Mouse (Mus musculus) layer of hippocampus, postnatal 36 days (tissue): ENCODE data around the gene Sfr1. TPM values are rescaled to one million over a fixed set of nuclear protein-coding genes. Genes with fewer than 3 reads are reported as not detected.

Experiments used
- DNase-seq, 2 experiments: peaks; one replicate each; pipeline ENCODE4 v3.0.0; 2022
- total RNA-seq, 2 experiments: library from RNA; stranded (reverse); gene quantifications; 2 replicates each; pipeline ENCODE4 v1.2.3; 2021

Sfr1 gene
- total RNA-seq, result 100 to 1,000 TPM in 1 of 2 experiments, 10 to 100 TPM in 1; 99.1 to 105 TPM

DNA sequence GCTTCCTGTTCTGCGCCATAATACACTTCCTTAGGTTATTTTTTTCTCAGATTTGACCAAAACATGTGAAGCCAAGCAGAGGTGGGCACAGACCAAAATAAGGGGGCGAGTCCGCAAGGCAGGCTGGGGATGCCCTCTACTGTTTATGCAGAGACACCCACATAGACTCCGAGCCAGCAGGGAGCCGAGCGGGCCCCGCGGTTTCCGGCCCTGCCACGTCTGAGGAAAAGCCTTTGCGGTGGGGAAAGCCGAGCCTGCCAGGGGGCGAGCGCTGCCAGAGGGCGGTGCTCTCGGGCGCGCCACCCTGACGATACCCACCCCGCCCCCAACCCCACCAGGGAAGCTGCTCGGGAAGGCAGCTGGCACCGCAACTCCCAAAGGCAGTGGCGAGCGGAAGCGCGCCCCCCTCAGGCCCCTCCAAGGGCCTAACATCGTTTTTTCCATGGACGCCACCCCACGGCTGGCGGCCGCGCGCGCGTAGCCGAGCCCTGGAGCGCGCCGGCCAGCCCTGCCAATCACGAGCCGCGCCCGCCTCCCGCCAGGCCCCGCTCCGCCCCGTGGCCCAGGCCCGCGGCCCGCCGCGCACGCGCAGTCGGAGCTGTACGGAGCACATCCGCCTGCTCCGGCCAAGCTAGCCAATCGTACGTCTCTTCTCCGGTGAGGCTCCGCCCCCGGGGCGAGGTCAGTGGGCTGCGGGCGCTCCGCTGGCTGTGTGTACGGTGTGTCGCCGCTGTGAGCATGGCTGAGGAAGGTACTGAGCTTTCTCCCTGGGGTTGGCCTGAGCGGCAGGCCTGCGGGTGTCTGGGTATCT, at the start of gene Sfr1:
Sfr1 (plus strand) TSS at position 612 of the 811 bp plus-strand sequence.
- DNase-seq, result peak; percentile 99

DNA sequence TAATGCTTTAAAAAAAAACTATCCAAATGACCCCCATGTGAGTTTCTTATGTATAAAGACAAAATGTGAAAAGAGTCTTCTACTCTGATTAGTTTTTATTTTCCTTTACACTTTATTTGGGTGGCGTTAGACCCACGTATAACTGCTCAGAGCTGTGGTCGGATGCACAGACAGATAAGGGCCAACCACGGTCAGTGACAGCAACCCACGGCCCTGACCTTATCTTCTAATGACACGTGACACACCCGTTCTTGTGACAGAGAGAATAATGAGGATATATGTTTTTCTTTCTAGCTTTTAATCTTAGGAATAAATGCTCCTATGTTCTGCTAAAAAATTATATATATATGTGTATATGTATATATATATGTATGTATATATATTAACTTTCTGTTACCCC, 41.9 kb upstream of the Sfr1 start:
- no peak for DNase-seq

DNA sequence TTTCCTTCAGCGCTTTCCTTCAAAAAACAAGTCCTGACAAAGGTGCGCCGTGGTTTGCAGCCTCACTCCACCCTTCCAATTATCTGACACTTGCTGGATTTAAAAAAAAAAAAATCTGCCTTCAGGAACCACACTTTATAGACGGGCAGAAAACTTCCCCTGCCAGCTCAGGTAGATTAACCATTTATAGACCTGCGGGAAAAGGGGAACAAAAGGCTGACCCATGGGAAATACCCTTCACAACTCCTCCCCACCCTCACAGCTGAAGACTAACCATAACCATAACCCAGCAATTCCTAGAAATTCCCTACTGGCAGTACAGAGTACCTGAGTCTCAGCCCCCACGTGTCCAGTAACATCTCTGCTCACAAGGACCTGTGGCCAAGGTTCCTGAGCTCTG, 39.5 kb upstream of the Sfr1 start, which contains the start of gene Col17a1:
Col17a1 (minus strand) TSS at position 101 of the 400 bp plus-strand sequence.
- no peak for DNase-seq

DNA sequence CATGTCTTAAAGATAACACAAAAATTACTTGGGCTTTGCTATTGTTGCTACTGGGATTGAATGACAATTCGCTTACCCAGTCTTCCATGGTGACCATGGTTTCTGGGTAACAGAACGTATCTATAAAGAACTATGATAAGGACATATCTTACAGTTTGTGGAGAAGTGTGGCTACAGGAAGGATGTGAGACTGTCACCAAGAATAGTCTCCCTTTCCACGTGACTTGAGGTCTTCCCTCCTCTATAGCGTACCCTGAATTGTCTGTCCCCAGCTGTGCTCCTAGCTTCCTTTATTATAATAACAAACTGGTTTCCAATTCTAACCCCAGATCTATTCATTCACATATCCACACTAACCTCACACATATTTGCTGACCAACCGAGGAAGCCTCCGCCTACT, 35.8 kb upstream of the Sfr1 start:
- no peak for DNase-seq

DNA sequence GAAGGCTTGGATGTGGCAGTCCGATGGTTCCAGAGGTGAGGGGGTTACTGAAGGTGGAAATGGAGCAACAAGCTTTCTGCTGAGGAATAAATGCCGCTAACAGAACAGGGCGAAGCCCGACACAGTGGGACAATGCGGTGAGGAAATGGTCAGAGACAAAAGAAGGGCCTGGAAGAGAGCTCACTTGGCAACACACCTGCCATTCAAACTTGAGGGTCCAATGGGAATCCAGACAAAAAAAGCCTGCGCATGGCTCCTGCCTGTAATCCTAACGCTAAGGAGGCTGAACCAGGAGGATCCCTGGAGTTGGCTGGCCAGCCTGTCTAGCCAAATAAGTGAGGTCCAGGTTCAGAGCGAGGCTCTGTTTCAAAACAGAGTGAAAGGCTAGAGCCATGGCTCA, 35.1 kb upstream of the Sfr1 start:
- no peak for DNase-seq

DNA sequence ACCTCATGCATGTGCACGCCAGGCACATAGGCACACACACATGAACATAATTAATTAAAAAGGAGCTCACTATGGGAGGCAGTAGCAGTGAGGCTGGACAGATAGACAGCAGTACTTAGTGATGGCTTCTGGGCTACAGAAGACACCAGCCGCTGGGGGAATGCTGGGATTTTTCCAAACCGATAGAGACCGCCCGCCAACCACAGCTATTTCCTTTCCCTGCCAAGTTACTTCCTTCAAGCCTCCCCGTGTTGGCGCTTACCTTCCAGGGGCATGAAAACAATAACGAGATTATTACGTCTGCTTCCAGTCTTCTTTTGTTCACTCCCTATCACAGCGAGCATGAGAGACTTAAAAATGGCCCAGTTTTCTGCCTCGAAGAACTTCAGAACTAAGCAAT, 34.4 kb upstream of the Sfr1 start:
- no peak for DNase-seq

DNA sequence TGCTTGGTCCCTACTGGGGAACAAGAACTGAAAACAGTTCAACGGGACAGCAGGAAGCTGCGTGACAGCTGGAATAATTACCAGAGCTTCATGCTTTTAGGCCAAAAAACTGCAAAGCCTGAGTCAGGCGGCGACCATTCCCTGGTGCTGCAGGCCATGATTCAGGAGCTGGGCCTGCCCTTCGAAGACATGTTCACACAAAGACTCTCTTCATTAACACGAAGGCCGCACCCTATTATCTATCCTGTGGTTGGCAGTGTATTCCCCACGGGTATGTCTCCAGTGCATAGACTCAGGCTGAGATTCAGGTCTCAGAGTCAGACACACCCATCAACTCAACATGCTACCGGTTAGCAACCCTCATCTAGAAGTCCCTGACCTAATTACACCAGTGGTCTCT, 33.2 kb upstream of the Sfr1 start:
- no peak for DNase-seq

DNA sequence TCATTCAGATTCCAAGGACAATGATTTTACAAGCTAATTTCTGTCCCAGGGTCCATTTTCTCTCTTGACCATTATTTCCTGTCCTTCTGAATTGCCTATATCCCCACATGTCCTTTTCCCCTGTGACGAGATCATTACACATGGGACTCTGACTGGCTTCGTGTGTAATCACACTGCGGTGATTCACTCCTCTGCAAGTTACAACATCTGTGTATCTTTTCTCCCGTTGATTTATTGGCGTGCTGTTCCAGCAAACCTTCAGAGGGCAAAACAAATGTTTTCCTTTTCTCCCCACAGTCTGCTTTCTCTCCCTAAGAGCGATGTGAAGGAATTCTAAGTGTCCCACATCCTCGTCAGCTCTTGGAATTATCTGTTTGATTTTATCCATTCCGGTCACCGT, 31.7 kb upstream of the Sfr1 start:
- no peak for DNase-seq

DNA sequence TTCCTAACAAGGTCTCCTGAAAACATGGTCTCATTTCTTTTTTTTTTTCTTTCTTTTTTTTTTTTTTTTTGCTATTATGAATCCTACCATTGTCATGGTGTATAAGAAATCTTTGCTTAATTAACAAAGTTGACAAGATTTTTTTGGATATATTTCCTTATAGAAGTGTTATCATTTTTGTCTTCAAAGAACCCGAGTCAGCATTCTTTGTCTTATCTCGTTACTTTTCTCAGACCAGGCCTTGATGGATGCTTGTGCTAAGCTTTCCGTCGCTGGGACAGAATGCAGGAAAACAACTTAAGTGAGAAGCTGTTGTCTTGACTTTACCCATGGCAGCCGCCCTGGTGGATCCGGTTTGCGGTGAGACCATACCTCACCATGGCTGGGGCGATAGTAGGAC, 31.0 kb upstream of the Sfr1 start:
- no peak for DNase-seq

DNA sequence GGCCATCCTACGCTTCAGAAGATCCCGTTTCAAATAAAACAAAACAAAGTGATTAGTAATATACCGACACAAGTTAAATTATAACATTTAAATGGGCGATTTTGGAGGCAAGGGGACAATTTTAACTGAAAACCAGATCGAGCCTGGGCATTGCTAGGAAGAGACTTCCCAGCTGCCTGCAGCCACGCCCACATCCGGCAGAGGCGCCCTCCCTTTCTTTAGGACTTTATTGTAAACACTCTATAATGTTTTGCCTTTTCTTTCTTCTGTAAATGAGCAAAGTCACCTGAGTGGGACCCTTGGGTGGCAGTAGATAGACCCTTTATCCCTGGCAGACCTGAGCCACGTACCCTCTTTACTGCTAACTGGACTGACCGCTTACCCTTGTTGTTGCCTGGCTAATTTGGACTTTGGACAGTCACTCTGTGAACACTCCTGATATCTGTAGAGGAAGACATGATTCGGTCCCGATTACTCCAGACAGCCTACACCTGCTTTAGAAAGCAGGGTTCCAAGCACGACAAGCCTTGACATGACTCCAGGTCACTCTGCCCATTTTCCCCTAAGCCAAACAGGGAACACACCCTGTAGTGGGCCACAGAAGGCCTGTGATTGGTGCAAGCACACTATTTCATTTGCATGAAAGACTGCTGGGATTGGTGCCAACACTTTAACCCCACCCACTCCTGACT, 26.3 kb upstream of the Sfr1 start:
- no peak for DNase-seq

DNA sequence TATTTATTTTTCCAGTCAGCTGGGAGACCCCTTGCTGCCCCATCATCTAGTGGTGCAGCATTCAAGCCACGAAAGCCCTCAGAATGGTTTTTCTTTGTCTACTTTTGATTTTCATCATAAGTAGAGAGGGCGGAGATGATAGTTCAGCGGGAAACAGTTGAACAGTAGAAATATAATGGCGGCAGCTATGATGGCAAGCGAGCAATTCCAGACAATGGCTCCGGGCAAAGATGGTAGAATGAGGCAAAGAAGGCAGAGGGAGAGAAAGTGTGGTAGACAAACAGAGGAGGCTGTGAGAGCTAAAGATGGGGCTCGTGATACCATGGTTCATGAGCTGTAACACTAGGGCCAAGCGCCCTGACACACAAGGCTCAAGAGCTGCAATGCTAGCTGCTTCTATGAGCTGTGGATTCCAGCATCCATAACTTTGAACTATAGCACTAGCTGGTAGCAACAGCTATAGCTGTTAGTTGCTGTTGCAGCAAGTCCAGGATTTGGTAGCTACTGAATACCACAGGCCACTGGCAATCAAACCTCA, 25.6 kb upstream of the Sfr1 start:
- DNase-seq, result no peak

DNA sequence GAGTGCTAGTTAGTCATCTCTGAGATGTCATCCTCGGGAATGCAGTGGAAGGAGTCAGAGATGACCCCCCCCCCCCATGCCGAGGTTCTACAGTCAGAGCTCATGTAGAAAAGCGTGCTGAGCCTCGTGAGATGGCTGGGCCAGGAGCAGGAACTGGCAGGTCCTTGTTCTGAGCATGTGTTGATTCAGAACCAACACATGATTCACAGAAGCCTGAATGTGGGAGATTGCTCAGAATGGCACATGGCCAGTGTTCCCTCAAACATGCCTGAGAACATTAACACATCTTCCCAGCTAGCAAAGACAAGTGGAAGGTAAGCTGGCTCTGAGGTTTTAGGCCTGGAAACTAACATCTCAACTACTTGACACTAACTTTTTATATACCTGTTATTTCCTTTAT, 21.1 kb upstream of the Sfr1 start:
- DNase-seq, result peak in 1 of 2 experiments; percentile 14

DNA sequence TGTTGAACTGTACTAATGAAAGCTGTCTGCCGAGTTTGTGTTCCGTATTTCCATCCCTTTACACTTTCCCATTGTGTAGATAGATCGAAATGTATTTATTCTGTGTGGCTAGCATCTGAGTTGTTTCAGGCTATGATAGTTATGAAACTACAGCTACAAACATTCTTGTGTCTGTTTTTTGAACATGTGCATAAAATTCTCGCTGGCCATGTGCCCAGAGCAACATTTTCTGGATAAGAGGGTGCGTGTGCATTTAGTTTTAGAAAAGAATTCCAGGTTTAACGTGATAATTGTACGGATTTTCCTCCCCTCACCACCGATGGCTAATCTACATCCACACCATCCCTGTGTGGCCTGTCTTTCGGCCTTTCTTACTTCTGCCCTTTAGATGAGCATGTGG, 18.0 kb upstream of the Sfr1 start:
- DNase-seq, result peak; percentile 9 to 19

DNA sequence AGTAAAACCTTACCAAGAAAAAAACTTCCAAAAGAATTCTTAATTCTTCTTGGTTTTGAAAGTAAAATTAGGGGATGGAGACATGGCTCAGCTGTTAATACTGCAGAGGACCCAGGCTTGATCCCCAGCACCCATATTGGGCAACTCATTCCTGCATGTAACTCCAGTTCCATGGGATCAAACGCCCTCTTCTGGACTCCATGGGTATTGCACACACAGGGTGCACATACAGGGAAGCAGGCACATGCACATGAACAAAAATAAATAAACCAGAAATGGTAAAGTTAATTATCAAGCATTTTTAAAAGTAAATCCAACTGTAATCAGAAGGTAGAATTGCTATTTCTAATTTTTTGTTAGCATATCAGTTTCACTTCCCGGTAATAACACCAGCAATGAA, 15.3 kb upstream of the Sfr1 start:
- no peak for DNase-seq

DNA sequence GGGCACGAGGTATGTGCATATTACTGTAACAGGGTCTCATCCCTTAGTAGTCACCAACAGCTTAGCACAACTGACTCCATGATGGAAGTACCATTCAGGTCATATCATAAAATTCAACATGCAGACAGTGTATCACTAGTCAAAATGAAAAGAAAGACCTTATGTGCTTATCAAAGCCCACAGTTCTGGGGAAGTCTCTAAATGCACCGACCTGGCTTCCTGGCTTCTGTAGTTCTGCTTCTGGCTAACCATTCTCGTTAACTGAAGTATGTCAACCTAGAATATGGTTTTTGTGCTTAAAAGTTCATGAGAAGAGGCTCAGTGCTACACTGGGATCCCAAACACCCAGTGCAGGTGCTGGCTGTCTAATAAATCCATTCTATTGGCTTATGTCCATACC, 12.3 kb upstream of the Sfr1 start:
- DNase-seq, result no peak

DNA sequence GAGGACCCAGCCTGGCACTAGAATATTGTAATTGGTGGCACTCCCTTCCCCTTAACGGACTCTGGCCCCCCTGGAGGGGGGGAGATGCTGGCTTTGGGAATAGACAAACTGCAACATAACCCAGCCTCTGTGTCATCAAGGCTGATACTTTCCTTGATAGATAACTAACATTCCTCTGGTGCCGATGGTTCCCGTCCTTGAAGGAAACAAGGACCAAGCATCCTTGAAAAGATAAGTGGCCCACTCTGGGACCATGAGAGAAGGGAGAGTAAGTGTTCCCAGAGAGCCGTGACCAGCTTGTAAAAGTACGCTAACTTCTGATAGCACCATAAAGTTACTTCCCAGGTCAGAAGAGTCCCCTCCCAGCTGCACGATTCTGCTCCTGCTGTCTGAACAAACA, 9.0 kb upstream of the Sfr1 start:
- no peak for DNase-seq

DNA sequence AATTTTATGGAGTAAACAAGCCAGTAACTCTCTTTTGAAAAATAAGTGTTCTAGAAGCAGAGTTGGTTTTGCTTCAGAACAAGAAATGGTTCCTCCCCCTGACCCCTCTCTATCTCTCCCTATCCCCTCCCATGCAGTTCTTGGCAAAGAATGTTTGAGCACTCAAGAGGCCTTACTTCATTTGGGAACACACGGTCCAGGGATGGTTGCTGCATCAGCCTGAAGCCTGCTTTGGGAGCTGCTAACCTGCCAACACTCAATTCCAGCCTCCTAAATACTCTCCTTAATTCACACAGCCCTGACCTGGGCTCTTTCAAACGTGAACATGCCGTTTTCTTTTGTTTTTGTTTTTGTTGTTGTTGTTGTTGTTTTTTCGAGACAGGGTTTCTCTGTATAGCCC, 6.6 kb upstream of the Sfr1 start:
- DNase-seq, result no peak

DNA sequence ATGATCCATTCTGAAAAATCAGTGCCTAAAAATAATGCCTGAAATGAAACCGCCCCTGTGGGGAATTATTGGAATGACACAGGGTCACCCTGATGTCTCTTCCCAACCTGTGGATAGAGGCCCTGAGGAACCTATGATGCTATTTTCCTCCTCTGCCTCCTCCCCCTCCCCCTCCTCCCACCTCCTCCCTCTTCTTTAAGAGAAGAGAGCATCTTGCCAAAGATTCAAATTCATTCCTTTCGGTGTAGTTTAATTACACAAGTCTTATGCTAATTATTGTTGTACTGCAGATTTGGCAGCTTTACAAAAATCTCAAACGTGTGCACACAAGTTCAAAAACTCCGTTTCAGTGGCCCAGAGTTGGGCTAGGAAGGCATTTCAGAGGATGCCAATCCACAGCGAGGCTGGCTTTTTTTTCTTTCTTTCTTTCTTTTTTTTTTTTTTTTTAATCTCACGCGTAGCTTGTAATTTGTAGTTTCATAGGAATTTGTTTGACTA, 5.8 kb upstream of the Sfr1 start:
- no peak for DNase-seq

DNA sequence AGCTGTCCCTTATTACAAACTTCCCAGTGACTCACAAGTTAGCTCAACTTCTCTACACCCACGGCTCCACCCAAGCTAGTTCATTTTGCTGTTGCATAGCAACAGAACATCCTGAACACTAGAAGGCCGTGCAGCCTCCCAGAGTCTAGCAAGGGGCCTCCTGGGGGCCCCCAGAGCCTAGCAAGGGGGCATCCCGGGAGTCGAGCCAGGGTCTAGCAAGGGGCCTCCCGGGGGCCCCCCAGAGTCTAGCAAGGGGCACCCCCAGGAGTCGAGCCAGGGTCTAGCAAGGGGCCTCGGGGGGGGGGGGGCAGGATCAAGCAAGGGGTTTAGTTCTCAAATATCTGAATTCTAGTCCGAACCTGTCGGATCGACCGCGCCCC, 801 bp upstream of the Sfr1 start:
- DNase-seq, result peak; percentile 57 to 58

DNA sequence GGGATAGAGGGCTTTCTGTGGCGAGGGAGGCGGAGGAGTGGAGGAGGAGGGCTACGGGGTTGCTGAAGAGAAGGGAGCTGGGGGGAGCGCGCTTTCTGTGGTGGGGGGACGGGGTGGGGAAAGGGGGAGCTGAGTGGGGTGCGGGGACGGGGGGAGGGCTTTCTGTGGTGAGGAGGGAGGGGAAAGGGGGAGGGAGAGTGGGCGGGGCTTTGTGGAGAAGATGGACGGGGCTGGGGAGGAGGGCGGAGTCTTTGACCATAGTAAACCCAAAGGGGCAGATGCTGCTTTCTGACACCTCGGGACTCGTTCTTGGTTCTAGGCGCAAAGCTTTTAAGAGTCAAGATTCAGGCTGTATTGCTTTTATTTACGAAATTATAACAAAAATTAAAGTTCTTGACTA, 449 bp downstream of the Sfr1 start:
- peak; percentile 26 to 45 for DNase-seq

DNA sequence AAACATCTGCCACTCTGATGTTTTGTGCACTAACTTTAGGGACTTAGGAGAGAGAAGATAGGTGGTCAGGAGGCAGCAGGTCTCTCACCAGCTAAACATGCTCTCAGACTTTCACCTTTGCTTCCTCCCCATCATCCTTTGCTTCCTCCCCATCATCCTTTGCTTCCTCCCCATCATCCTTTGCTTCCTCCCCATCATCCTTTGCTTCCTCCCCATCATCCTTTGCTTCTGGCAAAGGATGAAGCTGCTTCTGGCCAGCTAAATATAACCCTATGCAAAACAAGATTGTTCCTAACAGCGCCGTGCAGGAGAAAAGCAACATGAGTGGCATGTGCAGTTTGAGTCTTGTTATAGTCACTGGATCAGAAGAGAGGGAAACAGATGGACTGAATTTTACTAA, 15.6 kb downstream of the Sfr1 start:
- peak in 1 of 2 experiments; percentile 10 for DNase-seq

DNA sequence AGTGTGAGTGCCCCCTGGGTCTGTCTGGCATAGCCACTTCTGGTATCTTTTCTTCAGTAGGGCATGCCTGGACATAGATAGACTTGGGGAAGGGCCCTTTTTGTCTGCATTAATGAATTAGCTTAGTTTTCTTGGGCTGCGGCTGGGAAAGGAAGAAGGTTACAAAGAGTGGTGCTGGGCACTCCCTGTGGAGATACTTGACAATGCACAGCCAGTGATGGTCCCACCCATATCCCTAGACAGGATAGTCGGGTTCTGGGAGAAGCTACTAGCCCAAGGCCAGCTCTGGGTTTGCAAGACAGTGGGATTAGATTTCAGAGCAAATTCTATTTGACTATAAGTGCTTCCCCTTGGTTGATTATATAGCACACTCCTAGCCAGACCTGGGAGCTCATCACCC, 17.5 kb downstream of the Sfr1 start:
- no peak for DNase-seq

DNA sequence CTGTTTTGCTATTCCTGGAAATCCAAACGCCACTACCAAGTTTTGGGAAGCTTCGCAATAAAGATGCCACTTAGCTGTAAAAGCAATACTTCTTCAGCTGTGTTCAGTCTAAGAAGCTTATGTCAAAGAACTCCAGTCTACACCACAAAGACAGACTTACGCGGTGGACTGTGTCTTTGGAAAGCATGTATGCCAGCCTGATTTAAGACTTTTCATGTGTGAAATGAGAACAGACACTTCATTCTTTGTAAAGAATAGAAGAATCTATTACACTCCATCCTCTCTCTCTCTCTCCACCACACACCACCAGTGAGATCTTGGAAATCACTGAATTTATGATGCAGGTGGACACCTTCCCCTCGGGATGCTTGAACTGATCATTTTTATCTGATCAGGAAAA, 18.9 kb downstream of the Sfr1 start:
- DNase-seq, result no peak

DNA sequence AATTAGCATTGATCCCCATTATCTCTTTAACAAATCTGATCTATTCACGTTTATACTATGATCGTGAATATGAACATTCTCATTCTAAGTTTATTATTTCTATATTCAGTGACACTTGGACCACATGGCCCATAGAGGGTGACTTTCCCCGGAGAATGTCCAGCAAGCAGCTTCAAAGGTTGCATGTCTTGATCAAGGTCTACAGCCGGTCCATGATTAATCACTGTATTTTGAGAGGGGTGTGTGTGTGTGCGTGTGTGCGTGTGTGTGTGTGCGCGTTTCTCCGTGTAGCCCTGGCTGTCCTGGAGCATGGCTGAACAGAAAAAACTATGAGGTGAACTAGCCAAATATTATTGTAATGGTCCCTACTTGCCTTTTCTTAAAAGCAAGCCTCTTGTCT, 21.0 kb downstream of the Sfr1 start:
- DNase-seq, result no peak
